Mouse (Mus musculus): ENCODE measurements around the gene Dop1b.

GRCm38 (mm10) chr16:93821706-93822105 lies 110.0 kb downstream of the Dop1b start:
- TF ChIP-seq HCFC1 (IDR thresholded peaks at IDR 0.05; ENCODE audit: borderline replicate concordance, insufficient read depth, low read length) (no peak), ZC3H11A (IDR thresholded peaks at IDR 0.05; ENCODE audit: borderline replicate concordance, low read depth, low read length) (no peak), CHD2 (IDR thresholded peaks at IDR 0.05; ENCODE audit: low read depth, low read length) (no peak), ZNF384 (IDR thresholded peaks at IDR 0.05; ENCODE audit: low read depth, low read length) (no peak)

All from ES-E14 (cell line).